Mouse (Mus musculus): ENCODE measurements around the gene Uspl1.

Uspl1 gene

GRCm38 (mm10) chr5:149166011-149166410 is 18.1 kb upstream of the Uspl1 start:
- DNase-seq (ENCODE audit: extremely low read depth, insufficient read length, low spot score), result no peak

DNA sequence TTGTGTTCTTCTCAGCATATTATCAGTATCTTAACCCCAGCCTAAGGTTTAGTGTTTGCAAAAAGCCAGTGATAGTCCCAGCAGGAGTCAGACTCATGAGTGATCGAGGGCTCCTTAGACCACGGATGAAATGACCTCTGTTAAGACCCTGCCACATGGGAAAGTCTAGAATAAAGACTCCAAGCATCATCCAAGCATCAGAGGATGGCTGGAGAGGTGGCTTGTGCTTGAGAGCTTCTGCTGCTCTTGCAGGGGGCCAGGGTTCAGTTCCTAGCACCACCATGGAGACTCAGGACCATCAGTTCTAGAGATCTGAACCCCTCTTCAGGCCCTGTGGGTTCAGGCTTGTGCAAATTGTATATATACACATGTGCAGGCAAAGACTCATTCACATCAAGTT is 16.1 kb upstream of the Uspl1 start:
- DNase-seq (ENCODE audit: extremely low read depth, insufficient read length, low spot score), result no peak

DNA sequence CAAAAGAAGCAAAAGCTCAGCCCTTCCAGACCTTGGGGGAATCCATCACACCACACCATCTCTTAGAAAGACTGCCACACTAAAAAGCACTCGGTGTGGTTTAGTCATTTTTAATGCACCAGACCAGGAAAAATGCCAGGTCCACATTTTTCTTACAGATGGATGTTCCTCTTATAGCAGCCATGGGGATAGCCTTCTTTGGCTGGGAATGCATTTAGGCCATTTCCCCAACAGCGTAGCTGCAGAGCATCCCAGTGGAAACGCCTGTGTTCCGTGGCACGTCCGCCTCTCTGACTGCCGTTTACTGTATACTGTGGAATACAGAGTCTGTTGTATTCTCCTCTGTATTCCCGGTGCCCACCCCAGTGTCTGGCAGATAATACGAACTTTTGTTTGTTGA is 15.3 kb upstream of the Uspl1 start:
- no peak for DNase-seq (ENCODE audit: extremely low read depth, insufficient read length, low spot score)

- DNase-seq (ENCODE audit: extremely low read depth, insufficient read length, low spot score), result no peak
These were observed 13.1 kb upstream of the Uspl1 start for GRCm38 (mm10) chr5:149170841-149171588.

GRCm38 (mm10) chr5:149172246-149172645 is 11.9 kb upstream of the Uspl1 start:
- no peak for DNase-seq (ENCODE audit: extremely low read depth, insufficient read length, low spot score)

DNA sequence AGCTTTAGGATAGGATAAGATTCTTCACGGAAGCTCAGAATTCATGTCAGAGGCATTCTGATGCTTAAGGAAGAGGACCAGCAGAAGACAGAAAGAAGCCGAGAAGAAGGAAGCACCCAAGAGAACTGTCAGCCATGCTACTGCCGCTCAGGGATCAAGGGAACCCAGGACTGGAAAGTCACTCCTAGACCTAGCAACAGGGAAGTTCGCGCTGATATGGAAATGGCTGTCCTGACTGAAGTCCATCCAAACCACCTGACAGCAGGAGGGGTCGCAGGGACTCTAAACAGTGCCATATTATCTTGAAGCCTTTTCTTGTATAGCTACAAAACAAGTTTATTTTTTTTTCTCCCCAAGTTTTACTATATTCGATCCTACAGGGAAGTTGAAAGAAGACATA is 9.6 kb upstream of the Uspl1 start:
- DNase-seq (ENCODE audit: extremely low read depth, insufficient read length, low spot score), result no peak

- DNase-seq (ENCODE audit: extremely low read depth, insufficient read length, low spot score), result no peak
These were observed 8.4 kb upstream of the Uspl1 start for GRCm38 (mm10) chr5:149175736-149176135.

DNA sequence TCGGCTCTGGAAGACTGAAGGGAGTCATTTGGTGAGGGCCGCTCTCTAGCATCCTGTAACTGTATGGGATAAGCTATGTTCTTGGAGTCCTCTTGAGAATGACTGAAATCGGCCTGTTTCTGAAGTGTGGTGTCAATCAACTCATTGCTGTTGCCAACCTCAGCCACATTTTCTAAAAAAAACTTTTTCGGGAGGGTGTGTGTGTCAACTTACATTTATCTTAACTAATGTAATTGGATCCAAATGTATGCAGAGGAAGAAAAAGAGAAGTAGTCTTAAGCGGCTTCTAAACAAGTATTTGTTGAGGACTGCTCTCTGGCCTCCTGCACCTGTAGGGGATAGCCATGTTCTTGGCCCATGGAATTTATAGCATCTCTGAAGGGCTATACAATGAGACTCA is 6.1 kb upstream of the Uspl1 start:
- DNase-seq (ENCODE audit: extremely low read depth, insufficient read length, low spot score), result no peak

DNA sequence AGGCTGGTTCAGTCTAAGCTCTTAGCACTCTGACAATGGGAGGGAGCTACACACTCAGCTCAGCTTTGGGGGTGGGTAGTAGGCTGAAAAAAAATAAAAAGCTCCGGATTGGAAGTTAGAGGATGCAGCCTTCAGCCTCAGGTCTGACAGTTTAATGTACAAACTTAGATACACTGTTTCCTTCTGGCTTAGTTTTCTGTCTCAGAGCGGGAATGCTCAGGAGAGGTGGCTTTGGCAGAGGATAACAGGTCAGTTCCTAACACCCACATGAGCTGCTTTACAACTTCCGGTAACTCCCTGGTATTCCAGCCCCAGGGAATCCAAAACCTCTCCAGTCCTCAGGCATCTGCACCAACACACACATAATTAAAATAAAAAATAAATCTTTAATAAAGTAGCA is 4.3 kb upstream of the Uspl1 start:
- DNase-seq (ENCODE audit: extremely low read depth, insufficient read length, low spot score), result no peak

DNA sequence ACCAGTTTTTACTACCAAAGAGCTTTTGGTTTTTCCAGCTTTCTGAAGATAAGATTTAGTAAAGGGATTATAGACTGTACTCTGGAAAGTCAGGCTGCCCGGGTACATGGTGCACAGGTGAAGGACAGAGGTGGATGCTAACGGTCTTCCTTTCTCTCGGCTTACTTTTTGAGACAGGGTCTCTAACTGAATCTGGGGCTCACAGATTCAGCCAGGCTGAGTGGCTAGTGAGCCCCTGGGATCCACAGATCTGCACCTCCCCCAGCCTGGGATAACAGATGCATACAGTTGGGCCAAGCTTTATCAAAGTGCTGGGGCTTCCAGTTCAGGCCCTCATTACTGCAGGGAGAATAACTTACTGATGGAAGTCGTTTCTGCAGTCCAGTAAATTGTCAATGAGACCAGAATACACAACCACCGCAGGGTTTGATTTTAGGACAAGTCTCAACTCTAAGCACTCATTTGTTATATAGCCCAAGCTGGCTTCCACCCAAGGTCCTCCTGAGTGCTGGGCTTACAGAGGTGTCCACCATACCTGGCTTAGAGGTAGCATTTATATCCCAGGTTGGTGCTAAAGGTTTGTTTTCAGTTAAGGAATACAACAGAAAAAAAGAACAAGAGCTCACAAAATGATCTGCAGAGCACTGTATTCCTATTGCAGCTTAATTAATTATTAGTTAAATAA is 1.8 kb upstream of the Uspl1 start:
- DNase-seq (ENCODE audit: extremely low read depth, insufficient read length, low spot score), result no peak

DNA sequence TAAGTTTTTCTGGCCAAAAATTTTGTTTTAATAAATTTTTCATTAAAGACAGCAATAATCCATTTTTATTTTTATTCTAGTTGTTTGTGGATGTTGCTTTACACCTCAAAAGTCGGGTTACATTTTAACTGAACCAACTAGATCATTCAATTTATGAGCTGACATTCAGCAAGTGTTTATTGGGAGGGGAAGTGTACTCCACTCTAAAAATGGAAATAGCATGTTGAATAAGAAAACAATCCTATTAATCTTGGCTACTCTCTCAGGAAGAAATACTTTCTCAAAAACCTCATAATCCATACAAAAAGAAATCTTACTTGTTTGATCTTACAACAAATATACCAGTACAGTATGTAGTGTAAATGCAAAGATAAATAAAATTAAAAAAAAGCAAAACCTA is 1.0 kb upstream of the Uspl1 start:
- DNase-seq (ENCODE audit: extremely low read depth, insufficient read length, low spot score), result no peak

DNA sequence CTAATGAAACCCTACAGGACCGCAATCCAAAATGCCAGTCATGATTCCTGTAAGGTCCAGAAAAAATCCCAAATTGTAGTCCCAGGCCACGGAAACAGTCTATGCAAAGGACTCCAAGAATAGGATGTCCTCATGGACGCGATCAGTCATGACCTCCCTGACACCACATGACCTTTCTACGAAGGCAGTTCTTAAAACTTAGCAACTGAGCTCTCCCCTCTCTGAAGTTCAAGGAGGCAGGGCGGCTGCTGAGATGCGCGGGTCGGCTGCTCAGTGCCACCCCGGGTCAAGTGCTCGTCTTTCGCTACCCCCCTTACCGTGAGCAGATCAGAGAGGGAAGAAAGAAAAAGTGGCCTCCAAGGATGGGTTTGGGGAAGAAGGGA is 438 bp upstream of the Uspl1 start:
- no peak for DNase-seq (ENCODE audit: extremely low read depth, insufficient read length, low spot score)

DNA sequence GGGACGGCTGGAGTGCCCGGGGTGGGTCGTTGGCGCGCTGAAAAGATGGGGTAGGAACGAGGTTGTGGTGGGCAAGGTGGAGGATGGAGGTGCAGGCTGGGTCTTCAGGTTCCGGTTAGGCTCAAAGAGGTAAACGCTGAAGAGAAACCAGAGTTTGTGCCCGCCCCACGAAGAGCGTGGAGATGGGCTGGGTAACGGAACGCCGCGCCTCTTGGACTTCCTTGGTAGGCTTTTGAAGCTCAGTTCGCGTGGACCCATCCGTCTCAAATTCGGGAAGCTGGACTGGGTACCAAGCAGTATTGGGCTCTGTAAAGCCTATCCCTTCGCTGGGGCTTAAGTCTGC is 665 bp downstream of the Uspl1 start:
- DNase-seq (ENCODE audit: extremely low read depth, insufficient read length, low spot score), result no peak

GRCm38 (mm10) chr5:149185806-149186205 is 1.7 kb downstream of the Uspl1 start:
- DNase-seq (ENCODE audit: extremely low read depth, insufficient read length, low spot score), result no peak

GRCm38 (mm10) chr5:149190160-149190559 is 6.0 kb downstream of the Uspl1 start:
- DNase-seq (ENCODE audit: extremely low read depth, insufficient read length, low spot score), result no peak

DNA sequence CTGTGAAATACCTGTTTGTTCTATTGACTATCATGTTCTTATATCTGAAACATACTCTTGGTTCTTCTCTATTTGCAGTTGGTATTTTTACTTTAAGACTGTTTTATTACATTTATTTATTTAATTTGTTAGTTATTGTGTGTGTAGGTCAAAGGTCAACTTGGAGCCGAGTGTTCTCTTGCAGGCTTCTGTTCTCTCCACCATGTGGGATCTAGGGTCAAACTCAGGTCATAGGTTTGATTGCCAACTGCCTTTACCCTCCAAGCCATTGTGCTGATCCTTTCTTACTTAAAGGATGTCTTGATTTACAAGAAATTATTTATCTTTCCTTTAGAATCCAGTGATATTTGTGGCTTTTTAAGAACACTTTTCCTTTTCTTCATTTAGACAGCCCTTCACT is 12.5 kb downstream of the Uspl1 start:
- DNase-seq (ENCODE audit: extremely low read depth, insufficient read length, low spot score), result no peak

DNA sequence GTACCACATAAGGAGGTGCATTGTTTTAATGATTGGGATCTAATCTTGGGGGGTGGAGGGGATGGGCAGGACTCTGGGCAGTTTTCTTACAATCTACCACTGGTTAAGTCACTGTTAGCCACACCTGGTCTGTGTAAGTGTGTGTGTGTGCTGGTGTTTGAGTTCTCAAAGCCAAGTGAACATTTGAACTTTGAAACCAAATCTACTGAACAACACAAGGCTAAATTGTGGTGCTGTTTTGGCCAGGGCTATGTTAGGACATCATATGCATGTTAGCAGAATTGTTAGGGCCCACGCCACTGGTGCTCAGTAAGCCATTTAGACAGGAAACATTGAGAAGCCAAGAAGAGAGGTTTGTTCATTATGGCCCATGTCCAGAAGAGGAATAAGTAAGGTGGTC is 14.6 kb downstream of the Uspl1 start:
- no peak for DNase-seq (ENCODE audit: extremely low read depth, insufficient read length, low spot score)

DNA sequence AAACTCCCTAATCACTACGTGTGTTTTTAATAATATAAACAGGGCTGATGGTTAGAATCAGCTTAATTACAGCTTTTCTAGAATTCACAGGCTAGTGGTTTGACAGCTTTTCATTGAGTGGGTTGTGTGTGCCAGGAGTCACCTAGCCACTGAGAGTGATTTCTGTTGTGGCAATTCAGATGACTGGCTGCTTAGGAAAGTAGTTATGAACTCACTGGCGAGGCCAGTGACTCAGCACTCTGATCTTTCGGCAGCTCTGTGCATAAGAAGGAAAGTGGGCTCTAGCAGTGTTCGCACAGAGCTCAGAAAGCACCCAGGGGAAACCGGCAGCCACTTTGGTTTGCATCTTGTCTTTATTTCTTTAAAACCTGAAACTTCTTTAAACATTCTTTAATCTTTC is 18.8 kb downstream of the Uspl1 start:
- no peak for DNase-seq (ENCODE audit: extremely low read depth, insufficient read length, low spot score)

DNA sequence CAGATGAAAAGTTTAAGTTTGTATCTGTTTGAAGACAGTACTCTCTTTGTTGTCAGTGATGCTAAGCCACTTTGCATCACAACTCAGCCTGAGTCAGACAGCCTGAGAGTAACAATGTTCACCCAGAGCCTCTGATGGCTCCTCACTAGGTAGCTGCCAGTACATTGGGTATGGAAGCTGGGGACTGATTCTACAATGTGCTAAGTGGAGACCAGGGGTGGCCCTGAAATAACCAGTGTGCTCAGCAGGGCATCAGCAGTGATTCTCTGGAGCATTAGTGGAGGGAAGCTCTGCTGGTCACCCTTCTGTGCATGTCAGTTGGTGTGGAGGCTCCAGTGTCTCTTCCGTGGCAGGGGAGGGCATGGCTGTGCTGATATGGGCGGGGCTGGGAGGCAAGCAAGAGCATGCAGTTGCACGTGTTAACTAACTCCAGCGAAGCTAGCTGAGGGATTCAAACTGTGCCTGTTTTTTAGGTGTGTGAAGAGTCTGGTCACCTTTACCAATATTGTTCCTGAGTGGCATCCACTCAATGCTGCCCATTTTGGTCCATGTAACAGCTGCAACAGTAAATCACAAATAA is 19.7 kb downstream of the Uspl1 start:
- DNase-seq (ENCODE audit: extremely low read depth, insufficient read length, low spot score), result no peak

DNA sequence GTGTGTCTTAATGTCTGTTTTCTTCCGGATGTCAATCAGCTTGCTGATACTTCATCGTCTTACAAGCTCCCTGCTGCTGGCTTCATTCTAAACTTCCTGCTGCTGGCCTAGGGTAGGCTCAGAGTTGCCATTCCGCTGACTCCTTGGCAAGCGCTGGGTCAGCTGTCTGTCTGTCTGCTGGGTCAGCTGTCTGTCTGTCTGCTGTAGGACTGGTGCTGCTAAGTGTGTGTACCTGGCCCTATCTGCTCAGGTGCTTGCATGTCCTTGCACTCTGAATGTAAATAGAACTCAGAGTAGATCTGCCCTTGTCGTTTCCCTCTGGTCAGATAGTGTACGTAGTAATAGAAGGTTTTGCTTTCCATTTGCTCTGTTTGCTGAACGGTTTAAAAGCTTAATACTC is 20.7 kb downstream of the Uspl1 start:
- DNase-seq (ENCODE audit: extremely low read depth, insufficient read length, low spot score), result no peak

DNA sequence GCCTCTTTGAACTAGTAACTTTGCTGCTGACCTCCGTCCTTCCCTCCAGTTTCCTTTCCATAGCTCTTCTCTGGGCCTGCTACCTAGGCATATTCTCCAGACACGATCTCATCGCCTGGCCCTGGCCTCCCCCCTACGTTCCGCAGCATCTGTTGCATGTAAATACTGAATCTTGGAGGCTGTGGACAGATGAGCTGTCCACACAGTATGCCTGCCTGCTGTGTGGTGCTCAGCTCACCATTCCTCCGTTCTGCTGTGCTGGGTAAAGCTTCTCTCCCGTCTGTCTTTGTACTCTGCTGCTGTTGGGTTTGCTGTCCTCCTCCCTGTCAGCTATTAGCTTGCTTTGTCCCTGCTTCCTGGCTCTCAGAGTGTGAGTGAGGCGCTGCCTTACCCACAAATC is 21.1 kb downstream of the Uspl1 start:
- no peak for DNase-seq (ENCODE audit: extremely low read depth, insufficient read length, low spot score)

DNA sequence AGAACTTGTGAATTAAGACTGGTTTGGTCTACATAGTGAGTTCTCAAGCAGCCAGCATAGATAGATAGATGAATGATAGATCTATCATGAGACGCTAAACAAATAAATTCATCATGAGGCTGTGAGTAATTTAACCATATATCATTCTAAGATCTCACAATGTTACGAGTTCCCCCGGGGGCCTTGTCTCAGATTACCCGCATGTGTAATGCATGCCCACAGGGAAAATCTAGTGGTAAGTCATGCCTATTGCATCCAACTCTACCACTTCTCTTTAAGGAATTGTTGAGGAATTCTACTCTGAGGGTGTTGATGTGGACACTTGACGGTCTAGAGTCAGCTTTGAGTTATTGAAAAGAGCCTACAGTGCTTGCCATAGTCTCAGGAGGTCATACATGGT is 22.1 kb downstream of the Uspl1 start:
- DNase-seq (ENCODE audit: extremely low read depth, insufficient read length, low spot score), result no peak

All from 3134 (cell line).